Mouse (Mus musculus) heart, adult 9 months (tissue): Measurements from ENCODE around the gene Prrt1.
A peak's percentile ranks its signal among the peaks of the same experiment; 100 is the strongest.

Experiments used
- DNase-seq, 2 experiments: peaks; one replicate each; pipeline ENCODE4 v3.0.0; 2022; ENCODE audit warnings: low spot score in 2 of 2

The Prrt1 gene

DNA sequence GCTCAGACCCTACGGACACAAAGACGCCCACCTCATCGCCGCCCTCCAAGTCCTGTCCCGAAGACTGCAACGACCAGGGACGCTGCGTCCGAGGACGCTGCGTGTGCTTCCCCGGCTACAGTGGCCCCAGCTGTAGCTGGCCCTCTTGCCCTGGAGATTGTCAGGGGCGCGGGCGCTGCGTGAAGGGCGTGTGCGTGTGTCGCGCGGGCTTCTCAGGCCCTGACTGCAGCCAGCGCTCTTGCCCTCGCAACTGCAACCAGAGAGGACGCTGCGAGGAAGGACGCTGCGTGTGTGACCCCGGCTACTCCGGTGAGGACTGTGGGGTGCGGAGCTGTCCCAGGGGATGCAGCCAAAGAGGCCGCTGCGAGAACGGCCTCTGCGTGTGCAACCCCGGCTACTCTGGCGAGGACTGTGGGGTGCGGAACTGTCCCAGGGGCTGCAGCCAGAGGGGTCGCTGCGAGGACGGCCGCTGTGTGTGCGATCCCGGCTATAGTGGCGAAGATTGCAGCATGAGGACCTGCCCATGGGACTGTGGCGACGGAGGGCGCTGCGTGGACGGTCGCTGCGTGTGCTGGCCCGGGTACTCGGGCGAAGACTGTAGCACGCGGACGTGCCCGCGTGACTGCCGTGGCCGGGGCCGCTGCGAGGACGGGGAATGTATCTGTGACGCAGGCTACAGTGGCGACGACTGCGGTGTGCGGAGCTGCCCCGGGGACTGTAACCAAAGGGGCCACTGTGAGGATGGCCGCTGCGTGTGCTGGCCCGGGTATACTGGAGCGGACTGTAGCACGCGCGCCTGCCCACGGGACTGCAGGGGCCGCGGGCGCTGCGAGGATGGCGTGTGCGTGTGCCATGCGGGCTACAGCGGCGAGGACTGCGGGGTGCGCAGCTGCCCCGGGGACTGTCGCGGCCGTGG lies 42.1 kb downstream of the Prrt1 start:
- DNase-seq, result no peak

GRCm38 (mm10) chr17:34672246-34672792 lies 43.0 kb downstream of the Prrt1 start:
- DNase-seq, result no peak

DNA sequence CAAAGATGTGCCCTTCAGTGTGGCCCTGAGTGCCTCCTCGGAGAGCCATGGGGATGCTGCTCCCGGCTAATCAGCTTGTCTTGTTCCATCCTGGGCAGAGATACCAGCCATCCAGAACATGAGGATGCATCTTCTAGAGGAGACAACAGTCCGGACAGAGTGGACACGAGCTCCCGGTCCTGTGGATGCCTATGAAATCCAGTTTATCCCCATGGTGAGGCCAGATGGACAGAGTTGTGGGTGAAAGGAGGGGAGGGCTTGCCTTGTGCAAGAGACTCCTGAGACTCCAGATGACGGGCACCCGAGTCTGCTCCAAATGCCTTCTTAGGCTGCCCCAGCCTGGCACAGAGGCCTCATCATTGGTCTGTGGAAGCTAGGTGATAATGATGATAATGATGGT lies 43.8 kb downstream of the Prrt1 start:
- no peak for DNase-seq

DNA sequence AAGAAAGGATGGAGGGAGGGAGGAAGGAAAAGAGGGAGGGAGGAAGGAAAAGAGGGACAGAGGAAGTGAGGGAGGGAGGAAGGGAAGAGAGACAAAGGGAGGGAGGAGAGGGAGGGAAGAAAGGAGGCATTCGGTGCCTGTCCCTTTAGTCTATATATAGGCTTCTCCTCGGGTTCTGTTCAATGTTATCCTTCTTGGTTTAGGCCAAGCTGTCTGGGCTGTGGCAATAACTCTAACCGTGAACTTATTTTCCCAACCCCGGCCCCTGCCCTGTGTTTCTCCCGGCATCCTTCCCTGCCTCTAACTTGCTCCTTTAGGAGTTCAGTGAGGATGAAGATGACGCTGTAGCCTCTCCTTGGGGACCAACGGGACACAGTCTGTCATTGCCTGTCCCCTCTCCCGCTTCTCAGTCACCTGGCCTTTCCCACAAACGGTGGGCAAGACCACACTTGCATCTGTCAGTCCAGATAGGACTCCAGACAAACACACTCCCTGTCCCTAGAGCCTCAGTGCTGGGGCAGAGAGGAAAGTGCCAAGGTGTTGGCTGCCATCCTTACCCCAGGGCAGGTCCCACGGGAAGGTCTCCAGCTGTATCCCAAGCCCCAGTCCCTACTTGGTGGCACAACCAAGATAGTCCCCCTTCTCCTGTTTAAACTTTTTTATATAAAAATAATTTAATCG lies 45.3 kb downstream of the Prrt1 start:
- DNase-seq, result no peak

DNA sequence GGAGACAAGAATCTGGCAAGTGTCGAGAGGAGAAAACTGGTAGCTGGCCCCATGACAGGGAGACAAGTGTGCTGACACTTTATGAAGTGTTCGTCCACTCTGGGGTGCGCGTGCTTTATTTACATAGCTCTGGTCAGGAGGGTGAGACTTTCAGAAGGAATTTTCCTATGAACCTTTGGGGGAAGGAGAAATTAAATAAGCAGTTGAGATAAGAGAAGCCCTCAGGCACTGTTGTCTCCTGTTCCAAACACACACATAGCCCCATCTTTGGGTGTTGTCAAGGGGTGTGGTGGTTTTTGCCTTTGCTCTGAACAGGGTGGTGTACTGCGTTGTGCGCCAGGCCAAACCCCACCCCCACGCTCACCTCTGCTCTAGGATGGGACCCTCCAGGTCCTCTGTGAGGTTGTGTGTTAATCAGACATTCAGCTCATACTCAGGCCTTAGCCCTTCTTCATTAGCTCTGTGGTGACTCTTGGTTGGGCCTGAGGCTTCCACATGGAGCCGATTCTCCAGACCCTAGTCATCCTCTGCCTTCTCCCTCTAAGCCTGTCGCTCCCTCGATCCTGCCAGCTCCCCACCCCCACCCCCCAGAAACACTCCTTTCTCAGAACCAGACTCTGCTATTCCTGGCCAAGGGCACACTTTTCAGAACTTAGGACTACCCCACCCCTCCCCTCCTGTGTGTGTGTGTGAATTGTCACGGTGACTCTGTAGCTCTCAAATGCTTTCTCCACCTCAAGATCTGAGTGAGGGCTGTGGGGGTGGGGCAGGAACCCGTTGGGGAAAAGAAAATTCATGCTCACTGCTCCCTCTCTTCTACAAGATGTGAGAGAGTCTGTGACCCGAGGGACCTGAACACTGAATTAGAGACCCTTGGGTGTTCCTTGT lies 46.1 kb downstream of the Prrt1 start:
- DNase-seq, result no peak

GRCm38 (mm10) chr17:34676093-34676460 lies 46.7 kb downstream of the Prrt1 start:
- DNase-seq, result no peak

DNA sequence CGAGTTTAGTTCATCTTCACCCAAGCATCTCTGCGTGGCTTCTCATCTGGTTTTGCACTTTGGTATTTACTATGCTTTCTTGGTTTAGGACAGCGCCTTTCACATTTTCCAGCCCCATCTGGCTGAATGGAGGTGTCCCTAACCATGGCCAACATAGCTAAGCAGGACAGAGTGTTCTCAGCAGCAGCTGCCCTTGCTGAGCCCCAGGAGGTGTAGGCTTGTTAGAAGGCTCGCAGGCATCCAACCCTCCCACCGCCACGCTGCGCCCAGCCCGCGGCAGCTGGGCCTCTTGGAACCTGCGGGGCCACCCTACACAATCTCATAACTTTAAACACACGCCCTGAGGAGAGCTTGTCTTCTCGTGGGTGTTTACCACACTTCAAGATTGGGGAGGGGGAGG lies 47.3 kb downstream of the Prrt1 start:
- DNase-seq, result no peak

GRCm38 (mm10) chr17:34680191-34680590 lies 50.9 kb downstream of the Prrt1 start:
- no peak for DNase-seq

- no peak for DNase-seq
These were observed 51.3 kb downstream of the Prrt1 start for GRCm38 (mm10) chr17:34680621-34681020.

GRCm38 (mm10) chr17:34681132-34681571 lies 51.8 kb downstream of the Prrt1 start:
- peak; percentile 70 to 81 for DNase-seq

GRCm38 (mm10) chr17:34681881-34682536 lies 52.7 kb downstream of the Prrt1 start:
- no peak for DNase-seq
